8 mouse cellular contexts compared by ENCODE assay signal in genomic region chr1:175491861-175492682, GRCm38 (mm10). TPM values are rescaled to one million over a fixed set of nuclear protein-coding genes. Genes with fewer than 3 reads are reported as not detected.
A peak's percentile ranks its signal among the peaks of the same experiment; 100 is the strongest.
DNase-seq lines count a peak whose midpoint lies in the region; ATAC-seq and TF ChIP-seq lines count a peak whose summit lies in the region.

Gene Rgs7 (minus strand): TSS chr1:175492500.

- no peak for TF ChIP-seq EP300 in stomach, postnatal 0 days (optimal IDR thresholded peaks at IDR 0.05)

- peak within 1 kb of the TSS; percentile 99 for H3K4me2 ChIP-seq in heart, embryonic 14.5 days (ENCODE audit: low read length)
- H3K4me2 ChIP-seq in liver, embryonic 11.5 days = peak within 1 kb of the TSS; percentile 89
- H3K4me2 ChIP-seq in myocyte (ENCODE audit: low read depth) = peak within 1 kb of the TSS; percentile 67
- peak within 1 kb of the TSS; percentile 94 for H3K4me2 ChIP-seq in stomach, postnatal 0 days (replicated peaks; ENCODE audit: low read depth)

- no peaks in the 10 kb centered on the region for H3K36me3 ChIP-seq in erythroblast, embryonic 14.5 days (ENCODE audit: control insufficient read depth)
- H3K36me3 ChIP-seq in heart, embryonic 14.5 days (ENCODE audit: control insufficient read depth, insufficient read depth, low read length) = no peaks in the 10 kb centered on the region
- H3K36me3 ChIP-seq in liver, embryonic 11.5 days (ENCODE audit: control insufficient read depth, insufficient read depth, low read length) = no peaks in the 10 kb centered on the region
- no peaks in the 10 kb centered on the region for H3K36me3 ChIP-seq in myocyte (ENCODE audit: control insufficient read depth, insufficient read depth)
- H3K36me3 ChIP-seq in stomach, postnatal 0 days (ENCODE audit: control insufficient read depth, insufficient read depth, low read length) = no peaks in the 10 kb centered on the region

- H3K4me3 ChIP-seq in erythroblast, embryonic 14.5 days (replicated peaks) = peak within 1 kb of the TSS; percentile 45
- peak within 1 kb of the TSS; percentile 65 for H3K4me3 ChIP-seq in embryonic fibroblast, embryonic 13.5 days (ENCODE audit: insufficient read depth, low read length)
- peak within 1 kb of the TSS; percentile 57 to 71 for H3K4me3 ChIP-seq in heart, embryonic 14.5 days (ENCODE audit: control insufficient read depth in 1 of 2, insufficient read depth in 1 of 2, low read depth in 1 of 2, low read length in 2 of 2)
- peak within 1 kb of the TSS; percentile 57 for H3K4me3 ChIP-seq in liver, embryonic 11.5 days (ENCODE audit: low read depth, low read length)
- H3K4me3 ChIP-seq in myocyte = no peak within 1 kb of the TSS
- peak within 1 kb of the TSS; percentile 57 for H3K4me3 ChIP-seq in stomach, postnatal 0 days (ENCODE audit: low read depth, low read length)

- no peaks in the 10 kb centered on the region for H3K4me1 ChIP-seq in erythroblast, embryonic 14.5 days (ENCODE audit: control insufficient read depth)
- no peaks in the 10 kb centered on the region for H3K4me1 ChIP-seq in embryonic fibroblast, embryonic 13.5 days (ENCODE audit: control insufficient read depth, insufficient read depth, low read length)
- peaks cover 2 to 5% of the 10 kb centered on the region in 2 experiments; a peak in 2 of 4 replicates for H3K4me1 ChIP-seq in heart, embryonic 14.5 days (ENCODE audit: control insufficient read depth in 2 of 2, insufficient read depth in 2 of 2, low read length in 2 of 2)
- H3K4me1 ChIP-seq in liver, embryonic 11.5 days (replicated peaks; ENCODE audit: control insufficient read depth, insufficient read depth, low read length) = no peaks in the 10 kb centered on the region; the same call in 1 of the 2 replicates
- no peaks in the 10 kb centered on the region for H3K4me1 ChIP-seq in stomach, postnatal 0 days (replicated peaks; ENCODE audit: control insufficient read depth, insufficient read depth)

- peak within 1 kb of the TSS; percentile 28 for H3ac ChIP-seq in myocyte (ENCODE audit: control insufficient read depth, insufficient read length)

- H3K27me3 ChIP-seq in erythroblast, embryonic 14.5 days (ENCODE audit: control insufficient read depth) = peaks cover 21% of the 10 kb centered on the region
- H3K27me3 ChIP-seq in heart, embryonic 14.5 days (ENCODE audit: control insufficient read depth, insufficient read depth, low read length) = peaks cover 27% of the 10 kb centered on the region
- H3K27me3 ChIP-seq in liver, embryonic 11.5 days (replicated peaks; ENCODE audit: control insufficient read depth, insufficient read depth, low read length) = peaks cover 27% of the 10 kb centered on the region
- peaks cover 10% of the 10 kb centered on the region for H3K27me3 ChIP-seq in myocyte (ENCODE audit: control insufficient read depth, insufficient read depth, insufficient read length)
- no peaks in the 10 kb centered on the region for H3K27me3 ChIP-seq in stomach, postnatal 0 days (ENCODE audit: control insufficient read depth, insufficient read depth, low read length)

- no peak for TF ChIP-seq CTCF in embryonic fibroblast, embryonic 13.5 days (IDR thresholded peaks at IDR 0.05; ENCODE audit: borderline replicate concordance, insufficient read depth, low read length)
- TF ChIP-seq CTCF in stomach, postnatal 0 days (IDR thresholded peaks at IDR 0.05; ENCODE audit: low read depth) = peak; percentile 42; the same call in 1 of the 2 replicates

- 1% methylated on average over 73 of the region's 82 CpGs for WGBS in heart, embryonic 14.5 days
- 2% methylated on average over 62 of the region's 82 CpGs for WGBS in liver, embryonic 11.5 days
- WGBS in stomach, postnatal 0 days = 1% methylated on average over 42 of the region's 82 CpGs

- DNase-seq in kidney, postnatal 10 days = peak; percentile 71
- DNase-seq in liver, embryonic 11.5 days (ENCODE audit: low spot score) = peak; percentile 58
- DNase-seq in stomach, postnatal 0 days (ENCODE audit: low spot score) = peak; percentile 79

- H3K27ac ChIP-seq in embryonic fibroblast, embryonic 13.5 days (ENCODE audit: insufficient read depth, low read length) = no peak within 1 kb of the TSS
- no peak within 1 kb of the TSS for H3K27ac ChIP-seq in heart, embryonic 14.5 days (replicated peaks in 1 of 2; ENCODE audit: control insufficient read depth in 1 of 2, insufficient read depth in 1 of 2, low read depth in 2 of 2, low read length in 2 of 2)
- no peak within 1 kb of the TSS for H3K27ac ChIP-seq in liver, embryonic 11.5 days (ENCODE audit: low read depth, low read length)
- H3K27ac ChIP-seq in stomach, postnatal 0 days (replicated peaks) = no peak within 1 kb of the TSS

- H3K9ac ChIP-seq in heart, embryonic 14.5 days (ENCODE audit: low read length) = peak within 1 kb of the TSS; percentile 62
- no peak within 1 kb of the TSS for H3K9ac ChIP-seq in liver, embryonic 11.5 days (ENCODE audit: low read depth, low read length)
- peak within 1 kb of the TSS; percentile 38; the same call in 1 of the 2 replicates for H3K9ac ChIP-seq in stomach, postnatal 0 days (ENCODE audit: low read length)

- no peak for ATAC-seq in erythroblast, adult 5-6 weeks (replicated peaks; ENCODE audit: low FRiP score, poor library complexity, severe bottlenecking)
- ATAC-seq in heart, embryonic 14.5 days (ENCODE audit: insufficient number of reproducible peaks, insufficient read depth, low FRiP score, low read depth) = peak; percentile 74
- peak; percentile 73 for ATAC-seq in liver, embryonic 11.5 days (replicated peaks; ENCODE audit: low FRiP score)
- ATAC-seq in stomach, postnatal 0 days (ENCODE audit: low FRiP score, low TSS enrichment) = peak; percentile 86

- no peaks in the 10 kb centered on the region; the same call in 1 of the 2 replicates for H3K9me3 ChIP-seq in erythroblast, embryonic 14.5 days (ENCODE audit: control insufficient read depth, low read length)
- no peaks in the 10 kb centered on the region for H3K9me3 ChIP-seq in heart, embryonic 14.5 days (ENCODE audit: control insufficient read depth, low read length)
- H3K9me3 ChIP-seq in liver, embryonic 11.5 days (ENCODE audit: control insufficient read depth, low read length) = no peaks in the 10 kb centered on the region
- H3K9me3 ChIP-seq in stomach, postnatal 0 days (ENCODE audit: control insufficient read depth, low read length) = no peaks in the 10 kb centered on the region

- TF ChIP-seq POLR2A in embryonic fibroblast, embryonic 13.5 days (IDR thresholded peaks at IDR 0.05; ENCODE audit: low read depth, low read length) = no peak
- TF ChIP-seq POLR2A in myocyte (IDR thresholded peaks at IDR 0.05; ENCODE audit: insufficient read length, low read depth) = no peak

- H3K79me2 ChIP-seq in myocyte (ENCODE audit: control insufficient read depth, insufficient read depth) = no peaks in the 10 kb centered on the region

TF ChIP-seq in myocyte, 11 proteins besides CTCF, POLR2A, EP300 and RAD21:
- no peak for TF ChIP-seq USF1 (IDR thresholded peaks at IDR 0.05; ENCODE audit: low read depth)
- TF ChIP-seq MYOD1 (IDR thresholded peaks at IDR 0.05; ENCODE audit: control insufficient read depth in 1 of 3, insufficient read length in 2 of 3, low read depth in 2 of 3) = peak in 1 of 3 experiments; percentile 16
- no peak for TF ChIP-seq MAX (IDR thresholded peaks at IDR 0.05; ENCODE audit: low read depth)
- TF ChIP-seq CEBPB (IDR thresholded peaks at IDR 0.05; ENCODE audit: insufficient read depth, poor library complexity, severe bottlenecking) = no peak
- TF ChIP-seq POLR2AphosphoS2 (IDR thresholded peaks at IDR 0.05; ENCODE audit: insufficient read length, low read depth) = no peak
- no peak for TF ChIP-seq TCF3 (IDR thresholded peaks at IDR 0.05; ENCODE audit: insufficient read length, low read depth)
- TF ChIP-seq MYOG (IDR thresholded peaks at IDR 0.05; ENCODE audit: control insufficient read depth in 1 of 3, insufficient read depth in 1 of 3, insufficient read length in 2 of 3, low read depth in 2 of 3) = peak in 1 of 3 experiments; percentile 2
- peak; percentile 83 for TF ChIP-seq REST (IDR thresholded peaks at IDR 0.05; ENCODE audit: insufficient read depth, insufficient read length)

RNA-seq across cellular contexts. Expression of gene Rgs7, which starts in this region (rescaled TPM):
- polyA plus RNA-seq in erythroblast, embryonic 14.5 days (2012) = 0.03 TPM in 1 of 2 replicates, not detected in the other
- total RNA-seq in erythroblast, adult 5-6 weeks (2015; ENCODE audit: low replicate concordance) = not detected in 2 replicates
- total RNA-seq in erythroblast, adult 5-6 weeks (2017; ENCODE audit: low replicate concordance) = not detected in 2 replicates
- polyA plus RNA-seq in embryonic fibroblast, embryonic 13.5 days (2011; ENCODE audit: insufficient read length, low read depth, missing spikeins) = 0.42 and 0.60 TPM in 2 replicates
- 0.55 and 0.82 TPM in 2 replicates for polyA plus RNA-seq in heart, embryonic 14.5 days (2014; fragmentation: Nextera tagmentation; extraction: Ambion mirVana)
- 0.19 and 0.27 TPM in 2 replicates for polyA plus RNA-seq in liver, embryonic 11.5 days (2014; fragmentation: Nextera tagmentation; extraction: Ambion mirVana)
- polyA plus RNA-seq in myocyte (2012; fragmentation: generic; extraction: Trizol) = 0.16 TPM
- polyA plus RNA-seq in stomach, postnatal 0 days (2015; fragmentation: Nextera tagmentation; extraction: Ambion mirVana) = 0.96 and 1.2 TPM in 2 replicates

Comparison
In these comparisons a context has a peak if more than half of its experiments do, and no peak if none do; other contexts are left out.
1. Peak in ATAC-seq, H3K4me3 ChIP-seq, H3K9ac ChIP-seq and H3K4me2 ChIP-seq in heart, embryonic 14.5 days; RNA of the gene not detected or under 1 TPM.
2. Peak in DNase-seq, ATAC-seq, H3K4me3 ChIP-seq and H3K4me2 ChIP-seq in liver, embryonic 11.5 days; RNA of the gene not detected or under 1 TPM.